10 mouse cellular contexts compared by ENCODE assay signal in genomic region chr10:121089312-121089711, GRCm38 (mm10). TPM values are rescaled to one million over a fixed set of nuclear protein-coding genes. Genes with fewer than 3 reads are reported as not detected.
A peak's percentile ranks its signal among the peaks of the same experiment; 100 is the strongest.
DNase-seq lines count a peak whose midpoint lies in the region; ATAC-seq lines count a peak whose summit lies in the region.
"Had no signal": no experiment of that assay in that cellular context is flagged by ENCODE, and none has a peak within 500 bp of the region (broad histone marks: within the 10 kb centered on the region; RNA-seq: fewer than 3 reads in every experiment).

No protein-coding gene starts in this region.

- no peaks in the 10 kb centered on the region for H3K9me3 ChIP-seq in heart, embryonic 13.5 days
- no peaks in the 10 kb centered on the region for H3K9me3 ChIP-seq in midbrain, embryonic 14.5 days (ENCODE audit: control insufficient read depth, low read length)
- H3K9me3 ChIP-seq: megakaryocyte, embryonic 14.5 days had no signal

- intact Hi-C loops in left cerebral cortex, postnatal 25 days (cut with DNase I), result no loop called here

- H3K27ac ChIP-seq in heart, embryonic 13.5 days (replicated peaks), result no peak overlapping the region
- no peak overlapping the region for H3K27ac ChIP-seq in midbrain, embryonic 14.5 days (replicated peaks; ENCODE audit: low read depth, low read length)

- ATAC-seq in heart, embryonic 13.5 days (ENCODE audit: extremely low read depth, insufficient number of reproducible peaks, low FRiP score, low TSS enrichment), result no peak
- ATAC-seq in midbrain, embryonic 14.5 days (ENCODE audit: low FRiP score, low TSS enrichment), result no peak

- no peaks in the 10 kb centered on the region for H3K27me3 ChIP-seq in heart, embryonic 13.5 days (replicated peaks)
- H3K27me3 ChIP-seq in midbrain, embryonic 14.5 days (ENCODE audit: control insufficient read depth, insufficient read depth, low read length), result no peaks in the 10 kb centered on the region
- H3K27me3 ChIP-seq: megakaryocyte, embryonic 14.5 days had no signal

- peak overlapping the region; percentile 62 for H3K9ac ChIP-seq in heart, embryonic 13.5 days
- no peak overlapping the region for H3K9ac ChIP-seq in midbrain, embryonic 14.5 days (replicated peaks; ENCODE audit: low read length)

- no peaks in the 10 kb centered on the region for H3K36me3 ChIP-seq in heart, embryonic 13.5 days
- no peaks in the 10 kb centered on the region for H3K36me3 ChIP-seq in midbrain, embryonic 14.5 days (ENCODE audit: control insufficient read depth, insufficient read depth, low read length)

- peak overlapping the region; percentile 34 for H3K4me3 ChIP-seq in heart, embryonic 13.5 days
- no peak overlapping the region for H3K4me3 ChIP-seq in midbrain, embryonic 14.5 days (replicated peaks; ENCODE audit: low read depth, low read length)
- H3K4me3 ChIP-seq: megakaryocyte, embryonic 14.5 days had no signal

- 4% methylated on average over 6 of the region's 6 CpGs for WGBS in heart, embryonic 13.5 days
- 8% methylated on average over 6 of the region's 6 CpGs for WGBS in midbrain, embryonic 14.5 days

- DNase-seq in heart, adult 11 months, result no peak
- peak; percentile 40 for DNase-seq in embryo, embryonic 9.5 days (ENCODE audit: extremely low spot score)
- DNase-seq in kidney, adult 8-10 months, result peak; percentile 10
- DNase-seq in midbrain, embryonic 14.5 days, result peak; percentile 36
- no peak for DNase-seq in gastrocnemius, postnatal 25 days
- DNase-seq in left cerebral cortex, postnatal 25 days (ENCODE audit: low spot score in 2 of 2), result no peak
- no peak for DNase-seq in layer of hippocampus, adult 11-12 months (ENCODE audit: low spot score)
- DNase-seq: cerebellum, adult 11-12 months had no signal

- peak overlapping the region; percentile 60 for H3K4me2 ChIP-seq in heart, embryonic 13.5 days
- H3K4me2 ChIP-seq in midbrain, embryonic 14.5 days (ENCODE audit: low read length), result peak overlapping the region; percentile 1; the same call in 1 of the 2 replicates

- H3K4me1 ChIP-seq in heart, embryonic 13.5 days, result peaks cover 11% of the 10 kb centered on the region
- no peaks in the 10 kb centered on the region for H3K4me1 ChIP-seq in midbrain, embryonic 14.5 days (ENCODE audit: control insufficient read depth, insufficient read depth, low read length)
- H3K4me1 ChIP-seq: megakaryocyte, embryonic 14.5 days had no signal

RNA-seq across cellular contexts. Expression of gene Wif1, which starts 55.6 kb away (rescaled TPM):
- 6.2 and 8.4 TPM in 2 replicates for polyA plus RNA-seq in heart, embryonic 13.5 days (2015; fragmentation: Nextera tagmentation; extraction: Ambion mirVana)
- polyA plus RNA-seq in midbrain, embryonic 14.5 days (2014; fragmentation: Nextera tagmentation; extraction: Ambion mirVana), result 14.3 and 14.4 TPM in 2 replicates
- 1 to 10 TPM; 1.6 to 6.2 TPM for total RNA-seq in gastrocnemius, postnatal 25 days (2021)
- total RNA-seq in left cerebral cortex, postnatal 25 days (2021), result 1 to 10 TPM; 1.7 to 1.9 TPM

Comparison
In these comparisons a context has a peak if more than half of its experiments do, and no peak if none do; other contexts are left out.
1. DNase-seq: peak in embryo, embryonic 9.5 days (single experiment), kidney, adult 8-10 months (2 of 2) and midbrain, embryonic 14.5 days (single experiment); none in heart, adult 11 months (single experiment), gastrocnemius, postnatal 25 days (single experiment), left cerebral cortex, postnatal 25 days (0 of 2) and layer of hippocampus, adult 11-12 months (single experiment).